Mouse (Mus musculus) left cerebral cortex, postnatal 36 days (tissue): ENCODE data around the gene Psmd13. TPM values are rescaled to one million over a fixed set of nuclear protein-coding genes. Genes with fewer than 3 reads are reported as not detected.
A peak's percentile ranks its signal among the peaks of the same experiment; 100 is the strongest.

Experiments used
- DNase-seq, 2 experiments: peaks; one replicate each; pipeline ENCODE4 v3.0.0; 2021 to 2022; ENCODE audit warnings: low spot score in 2 of 2, mixed read lengths in 1 of 2
- intact Hi-C: fragments of 180-260 bp; cut with DNase I; formaldehyde crosslinking; loops from one replicate; pipeline ENCODE4 v1.15.1; 2025
- total RNA-seq, 2 experiments: library from RNA; stranded (reverse); gene quantifications; 2 replicates each; pipeline ENCODE4 v1.2.3; 2021

Psmd13 gene
- total RNA-seq = 100 to 1,000 TPM; 106 to 113 TPM

DNA sequence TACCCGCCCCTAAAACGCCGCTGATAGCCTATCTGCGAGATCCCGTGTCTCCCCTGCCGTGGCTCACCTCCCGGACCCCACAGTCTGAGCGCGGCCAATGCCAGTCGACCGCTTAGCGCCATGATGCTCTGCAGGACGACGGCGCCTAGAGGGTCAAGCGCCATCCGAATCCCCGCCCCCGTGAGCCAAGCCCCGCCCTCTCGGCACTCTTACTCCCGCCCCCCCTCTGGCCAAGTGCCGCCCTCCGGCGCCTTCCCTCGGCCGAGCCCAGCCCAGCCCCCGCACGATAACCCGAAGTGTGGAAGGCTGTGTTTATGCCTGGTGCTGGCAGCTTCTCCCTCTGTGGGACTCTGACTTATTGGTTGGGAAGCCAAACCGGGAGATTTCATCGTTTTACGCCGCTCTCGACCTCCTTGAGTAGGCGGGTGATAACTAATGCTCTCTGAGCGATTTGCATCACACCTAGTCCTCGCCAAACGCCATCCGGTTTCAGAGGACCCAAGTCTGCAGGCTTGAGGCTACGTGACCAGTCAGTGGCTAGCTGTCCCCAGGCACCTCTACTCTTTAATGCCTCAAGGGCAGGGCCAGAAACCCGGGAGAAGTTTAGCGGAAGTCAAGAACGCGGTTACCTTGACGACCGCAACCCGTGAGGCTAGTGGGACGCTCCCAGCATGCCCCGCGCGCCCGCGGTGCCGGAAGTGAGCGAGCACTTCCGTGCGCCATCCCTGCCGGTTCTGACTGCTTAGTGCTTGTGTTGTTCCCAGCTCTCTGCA is at the start of gene Psmd13, which contains the start of gene Sirt3:
Psmd13 (plus strand) TSS at position 273 of the 773 bp plus-strand sequence.
Sirt3 (minus strand) TSS at position 614 of the 773 bp plus-strand sequence.
- DNase-seq = peak; percentile 94 to 96
- intact Hi-C loops = loop anchor here (1.0 kb wide), 1 partner anchor 25 kb away; the partner anchor contains the start of gene Bet1l

DNA sequence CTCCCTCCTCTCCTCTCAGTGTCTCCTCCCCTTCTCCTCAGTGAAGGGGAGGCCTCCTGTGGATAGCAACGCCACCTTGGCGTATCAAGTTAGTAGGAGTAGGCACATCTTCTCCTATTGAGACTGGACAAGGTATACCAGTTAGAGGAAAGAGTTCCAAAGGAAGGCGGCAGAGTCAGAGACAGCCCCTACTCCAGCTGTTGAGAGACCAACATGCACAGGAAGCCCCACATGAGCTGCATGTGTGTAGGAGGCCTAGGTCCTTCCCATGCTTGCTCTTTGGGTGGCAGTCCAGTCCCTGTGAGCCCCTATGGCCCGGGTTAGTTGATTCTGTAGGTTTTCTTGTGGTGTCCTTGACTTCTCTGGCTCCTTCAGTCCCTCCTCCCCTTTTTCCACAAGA is 48.4 kb upstream of the Psmd13 start:
- DNase-seq = no peak
- intact Hi-C loops = no loop called here

DNA sequence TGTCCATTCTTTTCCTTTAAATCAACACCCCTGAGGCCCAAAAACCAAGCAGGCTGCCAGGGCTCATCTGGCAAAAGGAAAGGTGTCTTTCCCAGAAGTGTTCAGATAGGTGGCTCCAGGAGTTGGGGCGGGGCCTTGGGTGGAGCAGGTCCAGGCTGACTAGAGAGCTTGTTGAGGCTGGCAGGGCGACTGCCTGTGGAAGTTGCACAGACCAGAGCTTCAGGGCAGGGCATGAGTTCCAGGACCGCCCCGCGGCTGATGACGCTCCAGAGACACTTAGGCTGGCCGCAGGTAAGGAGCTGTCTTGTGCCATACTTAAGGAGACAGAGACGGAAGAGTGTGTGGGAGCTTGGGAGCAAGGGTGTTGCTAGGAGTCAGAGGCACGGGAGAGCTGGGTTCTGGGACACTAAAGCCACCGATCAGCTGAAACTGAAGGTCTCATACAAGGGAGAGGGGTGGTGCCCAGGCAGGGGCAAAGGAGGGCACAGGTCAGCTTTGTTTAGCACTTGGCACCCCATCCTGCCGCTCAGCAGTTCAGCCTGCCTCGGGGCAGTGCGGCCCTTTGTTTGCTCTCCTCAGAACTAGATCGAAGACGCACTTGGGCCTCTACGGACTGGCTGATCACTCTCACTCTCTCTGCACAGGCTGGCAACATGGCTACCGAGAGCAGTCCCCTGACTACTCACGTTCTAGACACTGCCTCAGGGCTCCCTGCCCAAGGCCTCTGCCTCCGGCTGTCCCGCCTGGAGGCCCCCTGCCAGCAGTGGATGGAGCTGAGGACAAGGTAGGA is 46.6 kb upstream of the Psmd13 start, which contains the start of gene Urah:
Urah (plus strand) TSS at position 51 of the 790 bp plus-strand sequence.
- DNase-seq = no peak
- intact Hi-C loops = no loop called here

DNA sequence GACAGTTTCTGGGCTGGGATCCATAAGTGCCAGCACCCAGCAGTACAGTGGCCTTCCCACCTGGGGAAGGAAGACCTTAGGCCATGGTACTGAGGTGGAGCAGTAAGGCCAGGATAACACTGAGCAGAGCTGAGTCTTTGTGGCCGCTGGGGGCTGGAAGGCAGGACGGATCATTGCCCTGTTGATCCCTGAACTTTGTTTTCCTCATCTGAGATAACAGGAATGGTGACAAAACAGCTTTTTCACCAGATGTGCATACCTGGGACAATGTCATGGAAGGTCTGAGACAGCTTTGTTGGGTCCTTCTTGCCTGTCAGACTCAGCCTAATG is 46.0 kb upstream of the Psmd13 start:
- no peak for DNase-seq
- intact Hi-C loops = no loop called here

DNA sequence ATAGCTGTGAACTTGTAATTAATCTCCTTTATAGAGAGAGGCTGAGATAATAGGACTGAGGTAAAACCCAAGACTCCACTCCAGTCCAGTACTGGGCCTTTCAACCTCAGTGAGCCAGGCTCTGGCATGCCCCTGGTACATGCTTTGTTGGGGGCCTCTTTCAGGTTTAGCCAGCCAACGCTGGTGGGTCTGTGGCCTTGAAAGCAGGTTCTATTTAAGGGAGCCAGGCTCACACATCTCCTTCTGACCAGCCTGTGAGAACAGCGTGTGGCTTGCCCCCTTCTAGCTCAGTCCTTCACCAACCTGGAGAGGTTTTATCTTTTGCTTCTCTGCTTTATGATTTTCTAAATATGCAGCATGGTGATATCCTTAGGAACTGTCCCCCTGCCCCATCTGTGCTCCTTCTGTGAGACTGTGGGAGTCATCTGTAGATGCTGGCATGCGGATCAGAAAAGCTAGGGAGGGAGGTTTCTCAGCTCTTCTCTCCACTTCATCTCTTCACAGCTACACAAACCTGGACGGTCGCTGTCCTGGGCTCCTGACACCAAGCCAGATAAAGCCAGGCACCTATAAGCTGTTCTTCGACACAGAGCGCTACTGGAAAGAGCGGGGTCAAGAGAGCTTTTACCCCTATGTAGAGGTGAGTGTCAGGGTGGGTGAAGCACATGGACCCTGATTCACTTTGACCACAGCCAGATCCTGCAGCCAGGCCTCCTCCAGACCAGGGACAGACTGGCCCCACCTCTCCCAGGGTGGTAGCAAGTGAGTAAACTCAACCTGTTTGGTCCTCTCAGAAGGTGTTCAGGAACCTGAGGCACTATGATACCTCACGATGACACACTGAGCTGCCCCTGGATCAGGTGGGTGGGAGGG is 45.3 kb upstream of the Psmd13 start:
- DNase-seq = peak in 1 of 2 experiments; percentile 59
- intact Hi-C loops = no loop called here

DNA sequence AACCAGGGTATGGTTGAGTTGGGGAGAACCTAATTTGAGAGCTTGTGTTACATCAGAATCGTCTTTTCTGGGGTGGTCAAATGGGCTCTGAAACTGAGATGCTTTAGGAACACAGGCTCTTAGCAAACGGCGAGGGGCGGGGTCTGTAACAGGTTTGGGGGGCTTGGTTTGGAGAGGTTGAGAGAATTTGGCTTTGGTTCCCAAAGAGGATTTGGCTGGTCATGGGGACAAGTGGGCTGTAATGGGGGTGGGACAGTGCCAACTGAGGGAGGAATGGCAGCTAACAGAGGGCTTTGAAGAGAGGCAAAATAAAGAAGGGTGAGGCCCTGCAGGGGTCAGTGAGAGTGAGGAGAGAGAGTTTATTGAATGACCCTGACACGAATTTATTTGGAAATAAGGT is 42.2 kb upstream of the Psmd13 start:
- DNase-seq = no peak
- intact Hi-C loops = no loop called here

DNA sequence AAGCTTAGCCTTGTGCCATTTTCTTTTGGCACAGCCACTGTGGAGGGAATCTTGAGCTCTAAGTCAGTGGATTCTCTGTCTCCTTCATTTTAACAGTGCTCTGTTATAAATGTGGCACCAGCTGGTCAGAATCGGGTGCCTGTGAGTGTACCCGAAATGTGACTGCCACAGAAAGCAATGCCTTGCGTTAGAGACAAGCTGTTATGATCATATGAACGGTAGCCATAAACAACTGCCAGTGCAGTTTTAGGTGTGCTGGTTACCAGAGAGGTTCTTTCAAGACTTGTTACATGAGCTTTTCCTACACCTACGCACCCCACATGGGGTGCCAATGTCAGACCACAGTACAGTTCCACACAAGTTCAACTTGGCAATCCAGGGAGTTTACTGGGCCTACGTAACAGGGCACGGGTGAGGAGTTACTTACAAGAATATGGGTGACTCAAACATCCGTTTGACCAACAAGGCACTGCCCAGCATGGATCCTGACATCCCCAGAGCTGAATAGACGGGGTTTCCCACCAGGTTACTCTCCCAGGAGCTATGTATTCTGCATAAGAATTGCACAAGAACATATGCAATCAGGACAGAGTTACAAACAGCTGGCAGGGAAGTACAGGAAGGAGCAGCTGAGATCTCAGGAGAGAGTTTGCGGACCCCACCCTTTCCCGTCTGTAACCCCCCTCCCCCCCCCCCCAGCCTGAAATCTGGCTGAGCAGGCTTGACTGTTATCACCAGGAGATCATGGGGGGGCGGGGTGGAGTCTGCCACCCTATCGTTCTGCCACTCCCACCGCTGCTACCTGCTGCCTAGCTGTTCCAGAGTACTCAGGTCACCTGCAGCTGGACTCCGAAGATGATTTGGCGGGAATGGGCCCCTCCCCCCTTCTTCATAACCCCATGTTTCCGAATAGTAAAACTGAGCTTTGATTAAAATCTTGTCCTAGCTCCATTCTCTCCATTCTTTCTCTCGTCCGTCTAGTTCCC is 40.7 kb upstream of the Psmd13 start:
- no peak for DNase-seq
- intact Hi-C loops = no loop called here

DNA sequence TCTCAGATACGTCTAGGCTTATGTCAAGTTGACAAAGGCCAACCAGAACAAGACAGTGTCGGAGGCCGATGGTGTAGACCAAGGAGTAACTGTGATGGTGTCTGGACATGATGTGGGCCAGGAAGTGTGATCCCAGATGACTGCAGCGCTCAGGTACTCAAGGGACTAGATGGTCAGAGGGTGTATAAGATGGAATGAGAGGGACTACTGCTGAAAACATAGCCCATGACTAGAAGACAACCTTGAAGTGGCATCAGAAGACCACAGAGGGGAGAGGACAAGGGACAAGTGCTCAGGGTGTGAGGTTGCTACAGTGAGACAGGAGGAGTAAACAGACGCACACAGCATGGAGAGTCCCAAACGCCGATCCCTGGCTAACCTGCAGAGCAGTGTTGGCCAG is 38.0 kb upstream of the Psmd13 start:
- intact Hi-C loops = loop anchor here (1.0 kb wide), 1 partner anchor 204 kb away; no protein-coding TSS in a partner anchor
- DNase-seq = no peak

DNA sequence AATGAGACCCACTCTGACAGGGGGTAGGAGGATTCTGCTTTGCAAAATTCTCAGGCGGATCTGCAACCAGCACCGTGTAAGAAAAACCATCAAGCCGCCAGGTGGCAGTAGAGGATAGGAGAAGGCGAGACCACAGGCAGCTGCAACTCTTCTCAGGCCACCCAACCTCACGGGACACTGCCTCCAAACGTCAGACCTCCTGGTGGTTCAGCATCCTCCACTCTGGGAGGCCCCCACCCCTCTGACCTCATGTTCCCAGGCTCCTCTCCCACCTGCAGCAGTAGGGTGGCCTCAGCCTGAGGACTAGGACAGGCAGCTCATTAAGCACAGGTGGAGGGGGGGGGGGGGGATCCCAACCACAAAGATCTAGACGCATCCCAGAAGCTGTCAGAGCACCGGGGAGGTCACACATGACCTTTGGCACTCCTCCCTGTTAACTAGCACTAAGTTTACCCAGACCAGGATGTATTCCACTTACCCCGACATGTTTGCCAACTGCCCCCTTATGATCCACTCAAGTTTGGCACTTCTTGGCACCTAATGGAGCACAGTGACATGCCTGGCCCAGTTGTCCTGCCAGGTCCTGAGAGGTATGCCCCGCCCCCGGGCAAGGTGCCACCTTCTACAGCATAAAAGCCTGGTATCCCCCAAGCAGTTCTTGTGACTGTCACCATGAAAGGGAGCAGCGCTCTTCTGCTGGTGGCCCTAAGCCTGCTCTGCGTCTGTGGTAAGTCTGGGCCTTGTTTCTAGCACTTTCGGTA is 36.7 kb upstream of the Psmd13 start, which contains the start of gene Scgb1c1:
Scgb1c1 (plus strand) TSS at position 643 of the 761 bp plus-strand sequence.
- peak; percentile 80 to 89 for DNase-seq
- intact Hi-C loops = loop anchor here (1.0 to 5.0 kb wide), 2 partner anchors 58 to 327 kb away; partner anchors contain the start of gene Rnh1

DNA sequence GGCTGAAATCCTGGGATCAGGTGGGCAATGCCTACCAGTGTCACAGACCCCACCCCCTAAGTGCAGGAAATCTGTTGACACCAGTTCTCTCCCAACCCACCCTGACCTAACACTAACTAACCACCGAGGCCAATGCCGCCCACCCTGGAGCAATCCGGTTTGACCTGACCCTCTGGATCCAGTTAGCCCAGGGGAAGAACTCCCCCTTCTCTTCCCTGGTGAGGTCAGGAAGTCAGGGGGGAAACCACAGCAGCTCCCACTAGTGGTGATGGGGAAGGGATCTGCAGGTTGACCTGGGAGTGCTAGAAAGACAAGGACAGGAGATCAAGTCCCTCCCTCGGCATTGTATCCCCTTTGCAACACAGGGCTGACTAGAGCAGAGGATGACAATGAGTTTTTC is 36.1 kb upstream of the Psmd13 start:
- intact Hi-C loops = loop anchor here (1.0 to 5.0 kb wide), 2 partner anchors 58 to 327 kb away; partner anchors contain the start of gene Rnh1
- no peak for DNase-seq

DNA sequence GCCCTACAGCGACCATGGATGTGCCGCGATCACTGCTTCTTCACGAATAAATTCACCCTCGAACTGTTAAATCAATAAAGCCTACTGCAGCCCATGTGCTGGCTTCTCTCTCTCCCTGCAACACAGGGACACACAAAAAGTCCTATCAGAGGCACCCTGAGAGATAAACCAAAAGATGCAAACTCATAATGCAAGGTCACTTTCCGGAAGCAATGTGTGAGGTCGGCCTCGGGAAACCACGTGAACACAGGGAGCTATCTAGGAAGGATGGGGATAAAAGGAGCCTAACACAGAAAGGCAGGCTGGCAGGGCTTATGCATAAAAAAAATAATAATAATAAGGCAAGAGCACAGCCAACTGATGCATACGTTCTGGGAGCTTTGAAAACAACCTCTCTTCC is 35.1 kb upstream of the Psmd13 start:
- intact Hi-C loops = loop anchor here (5.0 kb wide), 1 partner anchor 326 kb away; the partner anchor contains the start of gene Rnh1
- no peak for DNase-seq

DNA sequence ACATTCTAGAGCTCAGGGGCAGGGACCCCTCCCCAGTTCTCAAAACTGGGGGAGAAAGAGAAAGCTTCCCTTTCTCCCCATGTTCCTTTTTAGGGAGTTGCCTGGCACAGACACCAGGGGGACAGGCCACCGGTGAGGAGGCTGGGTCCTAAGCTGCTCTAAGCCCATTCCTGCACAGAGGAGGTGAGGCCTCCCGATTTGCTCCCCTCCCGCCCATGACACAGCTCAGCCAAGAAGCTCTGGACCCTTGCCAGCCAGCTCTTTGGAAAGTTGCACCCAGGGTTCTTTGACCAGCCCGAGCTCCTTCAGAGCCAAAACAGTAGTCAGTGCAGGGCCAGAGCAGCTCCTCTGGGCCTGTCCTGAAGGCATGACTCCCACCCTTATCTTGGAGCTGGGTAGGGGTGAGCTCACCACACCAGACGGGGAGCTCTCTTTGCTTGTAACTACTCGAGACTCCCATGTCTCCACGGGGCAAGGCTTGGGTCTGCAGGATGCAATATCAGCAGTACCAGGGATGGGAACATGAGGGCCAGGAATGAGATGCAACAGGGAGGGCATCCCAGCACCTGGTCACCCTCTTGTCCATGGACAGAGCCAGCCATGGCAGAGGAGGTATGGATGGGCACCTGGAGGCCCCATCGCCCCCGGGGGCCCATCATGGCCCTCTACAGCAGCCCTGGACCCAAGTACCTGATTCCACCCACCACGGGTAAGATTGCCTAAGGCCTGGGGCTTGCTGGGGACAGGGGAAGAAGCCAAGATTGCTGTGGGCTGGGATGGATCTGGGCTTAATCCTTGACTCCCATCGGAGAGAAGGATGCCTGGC is 33.8 kb upstream of the Psmd13 start, which contains the start of gene Odf3:
Odf3 (plus strand) TSS at position 51 of the 826 bp plus-strand sequence.
- intact Hi-C loops = loop anchor here (5.0 kb wide), 1 partner anchor 324 kb away; the partner anchor contains the start of gene Rnh1

DNA sequence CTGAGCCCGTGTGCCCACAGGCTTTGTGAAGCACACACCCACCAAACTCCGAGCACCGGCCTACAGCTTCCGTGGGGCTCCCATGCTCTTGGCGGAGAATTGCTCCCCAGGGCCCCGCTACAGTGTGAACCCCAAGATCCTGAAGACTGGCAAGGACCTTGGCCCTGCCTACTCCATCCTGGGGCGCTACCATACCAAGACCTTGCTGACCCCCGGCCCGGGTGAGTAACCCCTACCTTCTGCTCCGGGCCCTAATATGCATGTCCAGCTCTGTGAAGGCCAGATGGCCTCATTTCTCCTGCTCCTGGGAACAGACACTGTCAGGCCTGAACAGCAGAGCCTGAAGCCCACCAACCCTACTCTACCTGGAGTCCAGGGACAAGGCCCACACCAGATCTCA is 33.2 kb upstream of the Psmd13 start:
- intact Hi-C loops = loop anchor here (5.0 kb wide), 1 partner anchor 324 kb away; the partner anchor contains the start of gene Rnh1
- no peak for DNase-seq

More for the DNA sequence above, 33.8 kb upstream of the Psmd13 start, which contains the start of gene Odf3:
- no peak for DNase-seq

DNA sequence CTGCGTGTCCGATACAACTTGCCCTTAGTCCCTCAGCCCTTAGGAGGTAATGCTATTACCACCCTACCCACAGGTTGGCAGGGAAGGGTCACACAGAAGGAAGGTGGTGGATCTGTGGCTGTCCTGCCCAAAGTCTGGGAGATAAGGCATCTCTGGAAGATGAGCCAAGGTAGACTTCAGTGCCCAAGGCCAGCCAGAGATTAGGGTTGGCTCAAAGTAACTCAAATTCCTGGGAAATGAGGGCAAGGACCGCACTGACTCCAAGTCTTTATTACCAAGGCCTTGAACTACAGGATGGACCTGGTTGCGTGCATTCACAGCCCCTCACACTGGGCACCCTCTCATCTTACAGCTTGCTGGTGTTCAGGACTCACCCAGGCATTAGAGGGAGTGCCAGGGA is 29.9 kb upstream of the Psmd13 start:
- intact Hi-C loops = no loop called here

DNA sequence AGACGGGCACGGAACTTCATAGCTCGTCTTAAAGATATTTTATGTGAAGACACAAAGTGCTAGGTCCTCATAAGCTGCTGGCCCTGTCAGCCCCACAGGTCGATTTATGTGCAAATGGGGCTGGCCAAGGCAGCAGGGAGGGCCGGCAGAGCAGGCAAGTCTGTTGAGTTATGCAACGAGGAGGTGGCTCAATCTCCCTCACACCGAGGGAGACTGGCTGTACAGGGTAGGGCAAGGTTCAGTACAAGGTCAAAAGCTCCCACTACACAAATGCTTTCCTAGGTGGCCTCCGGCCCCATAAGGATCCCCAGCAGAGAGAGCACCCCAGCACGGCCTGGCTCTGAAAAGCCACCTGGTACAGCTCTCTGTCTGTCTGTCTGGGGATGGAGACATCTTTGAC is 28.4 kb upstream of the Psmd13 start:
- DNase-seq = no peak
- intact Hi-C loops = no loop called here

More for the DNA sequence above, 29.9 kb upstream of the Psmd13 start:
- no peak for DNase-seq

DNA sequence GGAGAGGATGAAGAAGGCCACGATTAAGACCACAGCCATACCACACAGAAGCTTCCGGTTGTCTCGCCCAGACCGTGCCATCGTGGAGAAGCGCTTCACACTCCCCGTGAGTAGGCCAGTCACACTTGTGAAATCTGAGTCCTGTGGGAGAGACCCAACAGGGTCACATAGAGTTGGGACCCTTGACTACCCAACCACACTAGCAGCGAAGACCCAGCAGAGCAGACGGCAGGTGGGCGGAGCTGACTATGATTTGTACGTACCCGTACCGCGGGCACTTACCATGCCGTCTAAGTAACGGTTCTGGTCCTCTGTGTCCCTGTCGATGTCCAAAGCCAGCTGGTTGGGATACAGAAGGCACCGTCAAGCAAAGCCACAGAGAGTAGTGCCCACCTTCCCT is 27.3 kb upstream of the Psmd13 start:
- intact Hi-C loops = no loop called here

More for the DNA sequence above, 27.3 kb upstream of the Psmd13 start:
- DNase-seq = no peak
